Mouse (Mus musculus) forebrain, embryonic 16.5 days (tissue): ENCODE data around the gene Lcorl. TPM values are rescaled to one million over a fixed set of nuclear protein-coding genes. Genes with fewer than 3 reads are reported as not detected.
A peak's percentile ranks its signal among the peaks of the same experiment; 100 is the strongest.

Experiments
- ATAC-seq: fragments of 200-750 bp; cut with Nextera tagmentation; 2 replicates; pipeline ENCODE4 v1.8.0; 2017; ENCODE audit warnings: mild to moderate bottlenecking, moderate library complexity
- H3K27ac ChIP-seq: fragments of 300-500 bp; sonication (generic); 2 replicates; pipeline ENCODE4 v1.5.1; 2014; ENCODE audit warnings: low read length, control low read depth
- H3K27me3 ChIP-seq: fragments of 300-500 bp; sonication (generic); replicated peaks from 2 replicates; pipeline ENCODE4 v1.6.1; 2014; ENCODE audit warnings: low read length; ENCODE audit not compliant: control insufficient read depth, insufficient read depth
- H3K36me3 ChIP-seq: fragments of 300-500 bp; sonication (generic); 2 replicates; pipeline ENCODE4 v1.6.1; 2014; ENCODE audit not compliant: control insufficient read depth, insufficient read depth
- H3K4me1 ChIP-seq: fragments of 300-500 bp; sonication (generic); replicated peaks from 2 replicates; pipeline ENCODE4 v1.6.1; 2014; ENCODE audit warnings: low read length; ENCODE audit not compliant: control insufficient read depth, insufficient read depth
- H3K4me2 ChIP-seq: fragments of 300-500 bp; sonication (generic); 2 replicates; pipeline ENCODE4 v1.6.1; 2014; ENCODE audit warnings: mild to moderate bottlenecking, low read length, control low read depth
- H3K4me3 ChIP-seq: fragments of 300-500 bp; sonication (generic); replicated peaks from 2 replicates; pipeline ENCODE4 v1.5.1; 2014; ENCODE audit warnings: mild to moderate bottlenecking, low read length, control low read depth
- H3K9ac ChIP-seq: fragments of 300-500 bp; sonication (generic); replicated peaks from 2 replicates; pipeline ENCODE4 v1.6.1; 2014; ENCODE audit warnings: low read depth, low read length, control low read depth
- H3K9me3 ChIP-seq: fragments of 300-500 bp; sonication (generic); 2 replicates; pipeline ENCODE4 v1.6.1; 2016; ENCODE audit warnings: low read length; ENCODE audit not compliant: control insufficient read depth
- WGBS: fragments of 180-500 bp; shearing (Covaris S2); extraction: QIAGEN DNeasy Blood & Tissue Kit; methylation state at CpG from one replicate; pipeline ENCODE4 v1.1.7; 2014; 5-methylcytosine and 5-hydroxymethylcytosine counted together
- polyA plus RNA-seq: library from polyadenylated mRNA; unstranded; fragments of >200 nt; fragmentation: Nextera tagmentation; extraction: Ambion mirVana; gene quantifications from 2 replicates; pipeline ENCODE4 v1.2.1, GENCODE M21; 2015

The Lcorl gene
- 53.3 and 56.4 TPM in 2 replicates for polyA plus RNA-seq

DNA sequence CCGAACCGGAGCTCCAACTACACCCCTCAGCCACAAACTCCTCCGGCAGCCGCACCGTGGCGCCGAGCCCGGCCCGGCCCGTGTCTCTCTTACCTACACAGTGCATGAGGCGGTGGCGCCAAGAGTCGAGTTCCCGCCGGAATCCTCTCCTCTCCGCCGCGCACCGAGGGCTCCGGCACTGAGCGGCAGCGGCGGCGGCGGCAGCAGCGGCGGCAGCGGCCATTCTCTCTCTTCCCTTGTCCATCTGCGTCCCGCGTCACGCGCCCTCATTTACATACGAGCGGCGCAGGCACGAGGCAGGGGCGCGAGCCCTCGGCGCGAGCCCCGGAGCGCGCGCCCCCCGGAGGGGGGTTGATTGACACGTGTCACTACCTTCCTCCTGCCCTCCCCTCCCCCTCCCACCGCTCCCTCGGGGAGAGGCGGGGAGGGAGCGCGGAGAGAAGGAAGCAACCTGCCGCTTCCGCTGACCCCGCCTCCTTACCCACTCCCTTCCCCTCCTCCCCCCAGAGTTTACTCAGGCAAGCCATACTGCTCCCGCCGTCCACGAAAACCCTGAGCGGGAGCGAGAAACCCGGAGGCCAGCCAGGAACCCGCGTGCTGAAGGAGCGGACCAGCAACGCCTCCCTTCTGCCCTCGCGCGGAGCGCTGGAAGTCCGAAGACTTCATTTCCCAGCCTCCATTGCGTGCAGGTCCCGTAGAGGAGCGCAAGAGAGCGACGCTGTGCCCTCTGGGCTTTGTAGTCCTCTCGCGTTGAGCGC lies at the start of gene Lcorl:
Gene Lcorl (minus strand): TSS at position 362 of the 758 bp plus-strand sequence.
- peaks cover 9% of the 10 kb centered on the region for H3K4me1 ChIP-seq
- ATAC-seq: peak; percentile 96
- H3K4me2 ChIP-seq: peak within 1 kb of the TSS; percentile 86
- no peaks in the 10 kb centered on the region for H3K27me3 ChIP-seq
- H3K4me3 ChIP-seq: peak within 1 kb of the TSS; percentile 80
- H3K9ac ChIP-seq: peak within 1 kb of the TSS; percentile 81
- no peaks in the 10 kb centered on the region for H3K9me3 ChIP-seq
- under 1% methylated on average over 54 of the region's 79 CpGs for WGBS
- H3K36me3 ChIP-seq: no peaks in the 10 kb centered on the region
- H3K27ac ChIP-seq: peak within 1 kb of the TSS; percentile 98

DNA sequence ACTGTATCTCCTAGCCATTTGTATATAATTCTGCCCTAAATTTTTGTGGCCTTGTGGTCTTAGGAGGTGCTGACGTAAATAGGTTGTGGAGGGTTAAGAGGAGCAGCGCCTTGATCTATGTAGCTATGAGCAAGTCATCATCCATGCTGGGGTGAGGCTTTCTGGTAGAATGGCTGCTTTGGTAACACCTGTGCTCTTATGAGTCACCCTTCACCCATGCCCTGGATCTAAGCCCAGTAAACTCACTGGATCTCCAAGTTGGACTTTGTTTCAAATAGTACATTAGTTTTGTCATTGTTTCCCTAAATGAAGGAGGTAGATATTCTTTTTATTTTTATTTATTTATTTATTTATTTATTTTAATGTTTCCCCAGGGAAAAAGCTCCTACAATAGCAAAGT lies 47.3 kb upstream of the Lcorl start:
- H3K9me3 ChIP-seq: no peaks in the 10 kb centered on the region
- H3K9ac ChIP-seq: no peak overlapping the region
- ATAC-seq: no peak
- no peak overlapping the region for H3K4me3 ChIP-seq
- H3K4me1 ChIP-seq: no peaks in the 10 kb centered on the region
- H3K27me3 ChIP-seq: no peaks in the 10 kb centered on the region
- H3K27ac ChIP-seq: no peak overlapping the region
- H3K36me3 ChIP-seq: no peaks in the 10 kb centered on the region
- 93% methylated on average over 2 of the region's 2 CpGs for WGBS
- no peak overlapping the region for H3K4me2 ChIP-seq

DNA sequence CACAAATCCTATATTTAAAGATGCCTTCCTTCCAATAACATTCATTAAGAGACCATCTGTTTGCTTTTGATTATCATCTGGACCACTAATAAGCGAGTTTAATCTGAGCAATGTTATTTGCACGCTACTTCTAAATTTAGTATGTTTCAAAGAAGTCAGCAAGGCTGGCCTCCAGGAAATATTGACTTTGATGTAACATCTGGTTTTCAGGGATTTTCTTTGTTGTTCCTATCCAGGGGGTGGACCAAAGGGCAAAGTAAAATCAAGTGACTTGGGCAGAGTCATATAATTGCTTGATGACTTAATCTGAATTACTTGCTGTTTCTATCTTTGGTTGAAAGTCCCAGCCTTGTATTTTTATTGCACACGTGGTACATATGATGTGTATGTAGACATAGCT lies 45.8 kb upstream of the Lcorl start:
- 0 out of 2 replicates have a peak, but pooled peaks have one; percentile 18 for ATAC-seq
- H3K27me3 ChIP-seq: no peaks in the 10 kb centered on the region
- H3K27ac ChIP-seq: no peak overlapping the region
- H3K4me3 ChIP-seq: no peak overlapping the region
- no peak overlapping the region for H3K4me2 ChIP-seq
- no peaks in the 10 kb centered on the region for H3K9me3 ChIP-seq
- H3K36me3 ChIP-seq: no peaks in the 10 kb centered on the region
- H3K4me1 ChIP-seq: no peaks in the 10 kb centered on the region
- no peak overlapping the region for H3K9ac ChIP-seq
- WGBS: 64% methylated on average over 3 of the region's 3 CpGs

DNA sequence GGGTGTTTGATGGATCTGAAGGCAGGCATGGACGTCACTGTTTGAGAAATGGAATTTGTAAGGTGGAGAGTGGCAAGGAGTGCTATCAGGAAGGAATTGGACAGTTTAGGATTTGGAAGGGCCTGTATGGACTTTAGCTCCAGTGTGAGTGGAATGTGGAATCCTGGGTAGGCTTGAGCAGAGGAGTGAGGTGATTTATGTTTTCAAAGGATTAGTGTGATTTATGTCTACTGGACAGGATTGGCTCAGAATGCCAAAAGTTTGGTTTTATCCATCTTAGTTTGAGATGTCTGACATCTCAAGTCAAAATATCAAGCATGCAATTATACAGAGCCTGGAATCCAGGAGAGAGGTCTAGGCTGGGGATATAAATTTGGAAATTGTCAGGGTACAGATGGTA lies 37.9 kb upstream of the Lcorl start:
- WGBS: 90% methylated on average over 1 of the region's 1 CpGs
- Histone ChIP-seq H3K36me3 (no peaks in the 10 kb centered on the region), H3K9me3 (no peaks in the 10 kb centered on the region), H3K4me2 (no peak overlapping the region), H3K27ac (no peak overlapping the region), H3K4me1 (no peaks in the 10 kb centered on the region), H3K4me3 (no peak overlapping the region), H3K27me3 (no peaks in the 10 kb centered on the region), H3K9ac (no peak overlapping the region)
- no peak for ATAC-seq

DNA sequence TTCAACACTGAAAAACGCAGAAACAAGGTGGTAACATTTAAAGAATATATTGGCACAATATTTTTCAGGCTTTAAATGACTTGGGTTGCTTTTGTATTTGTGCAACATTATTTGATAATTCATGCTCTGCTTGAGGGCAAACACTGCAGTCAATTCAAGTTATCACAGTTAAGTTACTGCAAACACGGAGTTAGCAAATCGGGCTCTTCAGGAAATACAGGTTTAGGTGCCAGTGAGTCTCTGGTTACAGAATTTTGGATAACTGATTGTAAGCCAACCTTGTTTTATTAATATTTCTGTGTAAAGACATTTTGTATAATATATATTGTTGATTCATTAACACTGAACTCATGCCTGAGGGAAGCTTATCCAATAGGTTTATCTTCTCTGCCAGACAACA lies 36.3 kb upstream of the Lcorl start:
- WGBS: 78% methylated on average over 3 of the region's 3 CpGs
- Histone ChIP-seq H3K4me2 (no peak overlapping the region), H3K4me3 (no peak overlapping the region), H3K36me3 (no peaks in the 10 kb centered on the region), H3K27me3 (no peaks in the 10 kb centered on the region), H3K9ac (no peak overlapping the region), H3K27ac (no peak overlapping the region), H3K9me3 (no peaks in the 10 kb centered on the region), H3K4me1 (no peaks in the 10 kb centered on the region)
- no peak for ATAC-seq

DNA sequence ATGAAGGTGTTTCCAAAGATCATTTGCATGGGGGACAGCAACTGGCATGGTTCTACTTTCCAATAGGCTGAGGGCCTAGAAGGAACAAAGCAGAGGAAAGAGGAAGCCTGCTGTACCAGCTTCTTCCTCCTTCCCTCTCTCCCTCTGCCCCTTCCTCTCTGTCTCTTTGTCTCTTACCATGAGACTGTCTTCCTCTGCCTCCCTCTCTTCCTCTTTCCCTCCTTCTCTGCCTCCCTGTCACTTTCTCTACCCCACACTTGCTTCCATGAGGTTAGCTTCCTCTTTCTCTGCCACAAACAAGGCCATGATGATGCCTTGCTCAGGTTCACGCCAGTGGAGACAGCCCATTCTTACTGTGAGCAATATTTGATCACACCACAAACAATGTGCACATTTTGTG lies 18.9 kb upstream of the Lcorl start:
- 93% methylated on average over 1 of the region's 1 CpGs for WGBS
- Histone ChIP-seq H3K9me3 (no peaks in the 10 kb centered on the region), H3K27me3 (no peaks in the 10 kb centered on the region), H3K36me3 (no peaks in the 10 kb centered on the region), H3K4me1 (no peaks in the 10 kb centered on the region), H3K4me2 (no peak overlapping the region), H3K4me3 (no peak overlapping the region), H3K9ac (no peak overlapping the region), H3K27ac (no peak overlapping the region)
- no peak for ATAC-seq

DNA sequence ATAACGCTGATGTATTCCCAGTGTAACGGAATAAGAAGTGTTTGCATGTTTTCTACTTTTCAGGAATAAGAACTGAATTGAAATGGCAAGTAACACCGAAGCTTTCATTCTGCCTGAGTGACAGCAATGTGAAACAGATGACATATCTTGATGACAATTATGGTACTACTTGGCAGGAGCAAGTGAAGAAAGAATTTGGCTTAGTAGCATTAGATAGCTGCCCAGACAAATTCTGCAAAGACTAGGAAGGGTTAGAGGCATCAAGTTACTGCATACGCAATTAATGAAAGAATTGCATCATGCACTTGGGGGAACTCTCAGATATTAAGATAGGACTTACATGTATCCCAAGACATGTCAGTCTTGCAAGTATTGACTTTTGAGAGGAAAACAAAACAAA lies 18.1 kb upstream of the Lcorl start:
- Histone ChIP-seq H3K27ac (no peak overlapping the region), H3K9ac (no peak overlapping the region), H3K9me3 (no peaks in the 10 kb centered on the region), H3K4me1 (no peaks in the 10 kb centered on the region), H3K4me2 (no peak overlapping the region), H3K4me3 (no peak overlapping the region), H3K27me3 (no peaks in the 10 kb centered on the region), H3K36me3 (no peaks in the 10 kb centered on the region)
- WGBS: 62% methylated on average over 4 of the region's 4 CpGs
- peak; percentile 79 for ATAC-seq

DNA sequence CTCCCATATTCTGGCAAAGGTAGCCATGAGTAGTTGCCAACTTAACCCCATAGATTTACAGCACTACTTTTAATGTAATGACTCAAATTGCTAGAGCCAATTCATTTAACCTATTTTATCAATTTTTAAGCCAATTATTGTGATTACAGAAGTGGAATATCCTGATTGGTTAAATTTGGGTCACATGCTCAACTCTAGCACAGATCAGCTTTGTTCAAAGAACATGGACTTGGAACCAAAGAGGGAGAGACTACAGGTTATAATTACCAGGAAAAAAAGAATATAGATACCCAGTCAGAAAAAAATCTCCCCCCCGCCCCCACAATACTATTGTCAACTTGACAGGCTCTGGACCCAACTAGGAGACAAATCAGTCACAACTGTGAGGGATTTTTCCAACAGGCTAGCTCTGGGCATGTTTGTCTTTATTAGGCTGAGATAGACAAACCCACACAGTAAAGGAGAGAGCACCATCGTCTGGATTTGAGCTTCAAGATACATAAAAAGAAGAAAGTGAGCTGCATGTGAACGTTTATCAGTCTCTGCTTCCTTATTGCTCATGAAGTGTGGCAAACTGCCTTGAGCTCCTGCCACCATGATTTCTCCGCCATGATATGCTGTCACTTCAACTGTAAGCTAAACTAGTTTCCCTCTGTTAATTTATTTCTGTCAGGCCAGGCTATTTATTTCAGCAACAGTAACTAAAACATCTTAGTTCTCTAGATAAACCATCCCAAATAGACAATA lies 17.0 kb upstream of the Lcorl start:
- 80% methylated on average over 4 of the region's 4 CpGs for WGBS
- Histone ChIP-seq H3K4me1 (no peaks in the 10 kb centered on the region), H3K4me2 (no peak overlapping the region), H3K4me3 (no peak overlapping the region), H3K27me3 (no peaks in the 10 kb centered on the region), H3K9ac (no peak overlapping the region), H3K36me3 (no peaks in the 10 kb centered on the region), H3K27ac (no peak overlapping the region), H3K9me3 (no peaks in the 10 kb centered on the region)
- ATAC-seq: no peak

DNA sequence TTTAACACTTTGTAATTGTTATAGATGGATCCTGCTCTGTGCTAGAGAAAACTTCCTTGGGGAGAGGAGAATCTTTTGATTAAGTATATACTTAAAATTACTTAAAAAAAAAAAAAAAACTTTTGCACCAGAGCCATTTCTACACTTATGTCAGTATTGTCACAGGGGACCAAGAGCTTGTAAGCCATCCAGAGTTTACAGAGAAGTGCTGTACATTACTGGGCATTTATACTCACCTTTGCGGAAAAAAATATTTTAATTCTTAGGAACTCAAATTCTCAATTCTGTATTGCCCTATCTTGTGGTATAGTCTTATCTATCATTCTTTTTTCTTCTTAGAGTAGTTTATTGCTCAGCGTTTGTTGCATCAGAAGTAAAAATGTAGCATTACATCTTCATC lies 953 bp upstream of the Lcorl start:
- WGBS: 84% methylated on average over 2 of the region's 2 CpGs
- H3K4me2 ChIP-seq: peak overlapping the region; percentile 86
- H3K9me3 ChIP-seq: no peaks in the 10 kb centered on the region
- peaks cover 9% of the 10 kb centered on the region for H3K4me1 ChIP-seq
- no peaks in the 10 kb centered on the region for H3K36me3 ChIP-seq
- peak overlapping the region; percentile 80 for H3K4me3 ChIP-seq
- H3K27me3 ChIP-seq: no peaks in the 10 kb centered on the region
- ATAC-seq: no peak
- no peak overlapping the region for H3K27ac ChIP-seq
- no peak overlapping the region for H3K9ac ChIP-seq
